ENCODE assay signal across 9 mouse cellular contexts in genomic region chr4:62823555-62824250, GRCm38 (mm10).
A peak's percentile ranks its signal among the peaks of the same experiment; 100 is the strongest.
DNase-seq lines count a peak whose midpoint lies in the region; ATAC-seq and TF ChIP-seq lines count a peak whose summit lies in the region.
"Had no signal": no experiment of that assay in that cellular context is flagged by ENCODE, and none has a peak within 500 bp of the region (broad histone marks: within the 10 kb centered on the region; RNA-seq: fewer than 3 reads in every experiment).

No protein-coding gene starts in this region.

- no peaks in the 10 kb centered on the region for H3K27me3 ChIP-seq in forebrain, postnatal 0 days (ENCODE audit: insufficient read depth, low read length)
- H3K27me3 ChIP-seq in forebrain, embryonic 15.5 days: no peaks in the 10 kb centered on the region
- no peaks in the 10 kb centered on the region for H3K27me3 ChIP-seq in hindbrain, postnatal 0 days (ENCODE audit: insufficient read depth, low read length)
- H3K27me3 ChIP-seq in liver, embryonic 11.5 days (replicated peaks; ENCODE audit: control insufficient read depth, insufficient read depth, low read length): no peaks in the 10 kb centered on the region; the same call in 1 of the 2 replicates

- H3K4me3 ChIP-seq in forebrain, postnatal 0 days (ENCODE audit: low read depth, low read length): no peak overlapping the region
- no peak overlapping the region for H3K4me3 ChIP-seq in forebrain, embryonic 15.5 days
- H3K4me3 ChIP-seq in hindbrain, postnatal 0 days (ENCODE audit: low read length): no peak overlapping the region
- no peak overlapping the region for H3K4me3 ChIP-seq in liver, embryonic 11.5 days (ENCODE audit: low read depth, low read length)

- H3K27ac ChIP-seq in forebrain, postnatal 0 days (ENCODE audit: low read depth, low read length): no peak overlapping the region
- H3K27ac ChIP-seq in forebrain, embryonic 15.5 days (replicated peaks): no peak overlapping the region
- no peak overlapping the region for H3K27ac ChIP-seq in hindbrain, postnatal 0 days
- H3K27ac ChIP-seq in liver, embryonic 11.5 days (ENCODE audit: low read depth, low read length): no peak overlapping the region

- no peaks in the 10 kb centered on the region for H3K9me3 ChIP-seq in forebrain, postnatal 0 days (ENCODE audit: low read length)
- no peaks in the 10 kb centered on the region for H3K9me3 ChIP-seq in forebrain, embryonic 15.5 days
- no peaks in the 10 kb centered on the region for H3K9me3 ChIP-seq in hindbrain, postnatal 0 days (ENCODE audit: low read length)
- no peaks in the 10 kb centered on the region for H3K9me3 ChIP-seq in liver, embryonic 11.5 days (ENCODE audit: control insufficient read depth, low read length)

- no peak for TF ChIP-seq CTCF in forebrain, postnatal 0 days (IDR thresholded peaks at IDR 0.05; ENCODE audit: low read depth)
- no peak for TF ChIP-seq CTCF in hindbrain, postnatal 0 days (IDR thresholded peaks at IDR 0.05; ENCODE audit: low read depth)

- peak; percentile 39 for DNase-seq in forebrain, postnatal 0 days
- DNase-seq in testis, postnatal 10 days (ENCODE audit: low spot score): peak; percentile 46
- no peak for DNase-seq in testis, postnatal 14 days (ENCODE audit: low spot score)
- peak; percentile 52 for DNase-seq in hindbrain, postnatal 0 days (ENCODE audit: low spot score)
- DNase-seq in gastrocnemius, postnatal 4 days (ENCODE audit: low spot score in 2 of 2): no peak
- DNase-seq in liver, embryonic 11.5 days (ENCODE audit: low spot score): no peak
- DNase-seq: liver, postnatal 0 days had no signal

- no peak overlapping the region for H3K9ac ChIP-seq in forebrain, postnatal 0 days
- H3K9ac ChIP-seq in forebrain, embryonic 15.5 days (replicated peaks): no peak overlapping the region
- no peak overlapping the region for H3K9ac ChIP-seq in hindbrain, postnatal 0 days (replicated peaks; ENCODE audit: low read length)
- H3K9ac ChIP-seq in liver, embryonic 11.5 days (ENCODE audit: low read depth, low read length): no peak overlapping the region
- H3K9ac ChIP-seq: liver, postnatal 0 days had no signal

- WGBS in forebrain, postnatal 0 days: 38% methylated on average over 9 of the region's 9 CpGs
- 35% methylated on average over 9 of the region's 9 CpGs for WGBS in forebrain, embryonic 15.5 days
- WGBS in hindbrain, postnatal 0 days: 34% methylated on average over 9 of the region's 9 CpGs
- 63% methylated on average over 9 of the region's 9 CpGs for WGBS in liver, embryonic 11.5 days

- ATAC-seq in forebrain, postnatal 0 days: no peak
- no peak; the same call in 1 of the 2 replicates for ATAC-seq in forebrain, embryonic 15.5 days (replicated peaks)
- ATAC-seq in hindbrain, postnatal 0 days: no peak
- ATAC-seq in liver, embryonic 11.5 days (replicated peaks; ENCODE audit: low FRiP score): no peak
- ATAC-seq: liver, postnatal 0 days had no signal

- no peaks in the 10 kb centered on the region for H3K4me1 ChIP-seq in forebrain, postnatal 0 days (ENCODE audit: insufficient read depth)
- peaks cover 6% of the 10 kb centered on the region; the same call in 1 of the 2 replicates for H3K4me1 ChIP-seq in forebrain, embryonic 15.5 days
- peaks cover 3% of the 10 kb centered on the region; the same call in 1 of the 2 replicates for H3K4me1 ChIP-seq in hindbrain, postnatal 0 days (ENCODE audit: insufficient read depth, low read length)
- H3K4me1 ChIP-seq in liver, embryonic 11.5 days (replicated peaks; ENCODE audit: control insufficient read depth, insufficient read depth, low read length): no peaks in the 10 kb centered on the region

- H3K36me3 ChIP-seq in forebrain, postnatal 0 days (ENCODE audit: insufficient read depth): no peaks in the 10 kb centered on the region
- H3K36me3 ChIP-seq in forebrain, embryonic 15.5 days: no peaks in the 10 kb centered on the region
- no peaks in the 10 kb centered on the region for H3K36me3 ChIP-seq in hindbrain, postnatal 0 days (ENCODE audit: insufficient read depth, low read length)
- no peaks in the 10 kb centered on the region for H3K36me3 ChIP-seq in liver, embryonic 11.5 days (ENCODE audit: control insufficient read depth, insufficient read depth, low read length)
- H3K36me3 ChIP-seq: G1E had no signal

- H3K4me2 ChIP-seq in forebrain, postnatal 0 days (ENCODE audit: low read depth): no peak overlapping the region
- no peak overlapping the region for H3K4me2 ChIP-seq in forebrain, embryonic 15.5 days (replicated peaks)
- H3K4me2 ChIP-seq in hindbrain, postnatal 0 days (ENCODE audit: low read depth, low read length): no peak overlapping the region
- H3K4me2 ChIP-seq in liver, embryonic 11.5 days: no peak overlapping the region

Comparison
In these comparisons a context has a peak if more than half of its experiments do, and no peak if none do; other contexts are left out.
1. DNase-seq: peak in forebrain, postnatal 0 days (single experiment), testis, postnatal 10 days (single experiment) and hindbrain, postnatal 0 days (single experiment); none in testis, postnatal 14 days (single experiment), gastrocnemius, postnatal 4 days (0 of 2) and liver, embryonic 11.5 days (single experiment).